Mouse (Mus musculus) lung, postnatal 0 days (tissue): ENCODE data around the gene Plxna1.

Experiments
- CTCF ChIP-seq: IDR thresholded peaks from 2 replicates; pipeline ENCODE4 v1.5.1; 2016; ENCODE audit warnings: antibody characterized with exemption, mild to moderate bottlenecking
- EP300 ChIP-seq: IDR thresholded peaks from 2 replicates; pipeline ENCODE4 v1.6.1; 2016; ENCODE audit warnings: antibody characterized with exemption, mild to moderate bottlenecking, control low read depth

GRCm38 (mm10) chr6:89380751-89381150 lies 18.3 kb upstream of the Plxna1 start:
- no peak for TF ChIP-seq CTCF
- no peak for TF ChIP-seq EP300
